Mouse (Mus musculus) inflammation-experienced regulatory T-cells, adult 6 months (primary cell): Measurements from ENCODE around the gene Abo. TPM values are rescaled to one million over a fixed set of nuclear protein-coding genes. Genes with fewer than 3 reads are reported as not detected.

Experiments
- ATAC-seq: one replicate; pipeline ENCODE4 v1.8.0; 2017
- polyA plus RNA-seq, 3 experiments: library from polyadenylated mRNA; unstranded; fragments of 100-300 nt; shearing (Covaris generic); gene quantifications; one replicate each; pipeline ENCODE4 v1.2.1; 2017

Abo gene
- polyA plus RNA-seq, 3 experiments from 2014 or later = not detected

DNA sequence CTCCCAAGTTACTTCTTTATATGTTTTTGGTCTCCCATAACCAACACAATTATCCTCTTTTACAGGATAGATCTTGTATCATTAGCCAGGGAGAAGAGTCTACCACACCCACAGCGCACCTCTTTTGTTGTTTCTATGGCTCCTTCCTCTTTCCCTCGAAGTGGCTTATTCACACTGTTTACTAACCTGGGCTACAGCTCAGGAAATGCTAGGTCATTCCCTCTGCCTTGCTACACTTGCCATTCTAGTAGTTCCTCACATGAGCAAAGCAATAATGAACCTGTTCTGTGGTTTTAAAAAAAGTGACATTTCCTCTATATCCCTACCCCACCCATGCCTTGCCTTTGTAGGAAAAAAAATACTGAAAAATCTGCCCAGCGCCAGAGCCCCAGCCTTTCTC is 1.9 kb downstream of the Abo start:
- ATAC-seq = no peak

DNA sequence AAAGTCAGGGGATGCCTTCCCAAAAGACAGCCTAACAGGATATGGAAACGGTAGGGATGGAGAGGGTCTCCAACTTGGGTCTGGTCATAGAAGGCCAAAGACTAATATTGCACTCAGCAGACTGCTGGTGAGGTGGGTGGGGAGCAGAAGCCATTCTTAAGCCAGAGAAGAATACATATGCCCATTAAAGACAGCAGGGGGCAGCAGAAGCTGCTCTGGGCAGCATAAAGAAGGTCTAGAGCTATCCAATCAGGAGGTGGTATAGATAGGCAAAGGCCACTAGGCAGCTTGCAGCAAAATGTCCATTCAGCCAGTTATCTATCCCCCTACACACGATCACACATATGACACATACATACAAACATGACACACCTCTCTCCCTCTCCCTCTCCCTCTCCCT is 17.1 kb downstream of the Abo start:
- no peak for ATAC-seq

DNA sequence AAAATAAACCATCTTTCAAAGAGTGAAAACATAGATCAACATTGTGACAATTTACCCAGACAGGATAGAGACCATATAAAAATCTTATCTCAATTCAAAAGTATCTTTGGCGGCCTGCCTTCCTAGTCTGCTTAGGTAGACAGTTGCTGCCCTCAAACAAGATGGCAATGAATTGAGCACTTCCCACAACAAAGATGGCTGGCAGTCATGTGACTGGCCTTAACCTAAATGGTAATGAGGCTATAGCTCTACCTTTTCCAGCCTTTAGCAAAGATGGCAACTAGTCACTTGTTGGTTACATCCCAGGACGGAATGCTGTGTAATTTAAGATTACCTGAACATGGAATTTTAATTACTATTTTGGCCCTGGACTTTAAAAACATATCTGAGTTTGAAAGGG is 32.3 kb downstream of the Abo start:
- no peak for ATAC-seq

DNA sequence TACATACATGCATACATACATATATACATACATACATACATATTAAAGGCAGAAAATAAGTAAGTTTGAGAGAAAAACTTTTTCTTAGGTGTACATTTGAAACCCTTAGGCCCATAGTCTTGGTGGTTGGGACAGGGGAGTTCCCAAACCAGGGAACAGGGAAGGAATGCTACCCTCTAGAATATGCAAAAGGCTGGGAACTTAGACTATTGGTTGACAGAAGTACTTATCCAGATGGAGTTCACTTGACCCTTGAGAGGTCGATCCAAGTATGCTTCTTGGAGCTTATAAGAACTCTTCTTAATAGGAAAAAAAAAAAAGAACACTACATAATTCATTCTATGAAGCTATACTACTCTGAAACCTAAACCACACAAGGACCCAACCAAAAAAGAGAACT is 36.7 kb downstream of the Abo start:
- no peak for ATAC-seq

DNA sequence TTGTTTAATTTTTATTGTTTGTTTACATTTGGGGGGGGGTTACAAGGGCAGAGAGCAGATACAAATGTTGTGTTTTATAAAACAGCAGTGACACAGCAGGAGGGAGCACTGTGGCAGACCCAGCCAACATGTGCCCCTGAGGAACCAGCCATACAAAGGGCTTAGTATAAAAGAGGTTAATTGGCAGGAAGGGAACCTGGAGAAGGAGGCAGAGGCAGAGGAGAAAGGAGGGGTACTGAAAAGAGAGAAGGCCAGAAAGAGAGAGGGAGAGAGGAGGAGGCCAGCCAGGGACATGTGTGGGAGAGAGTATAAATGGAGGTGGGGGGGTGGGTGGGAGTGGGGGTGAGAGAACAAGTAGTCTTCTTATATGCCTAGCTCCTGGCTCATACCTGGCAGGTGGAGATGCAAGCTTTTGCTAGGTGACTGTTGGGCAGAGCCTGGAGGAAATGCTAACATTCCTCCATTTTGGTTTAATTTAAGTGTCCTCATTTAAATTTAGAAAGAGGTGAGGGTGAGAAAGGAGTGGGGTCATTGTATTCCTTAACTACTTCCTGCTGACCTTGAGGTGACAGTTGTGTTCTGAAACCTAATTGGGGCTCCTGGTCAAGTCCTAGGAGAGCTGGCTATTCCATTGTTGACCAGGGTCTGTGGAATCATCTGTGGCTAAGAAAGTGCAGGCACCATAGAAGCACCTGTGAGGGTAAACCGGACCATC is 37.4 kb downstream of the Abo start:
- no peak for ATAC-seq

Other genes starting within 250 kb of the Abo start
- gene Fam69b, start 236.5 kb downstream of the Abo start, polyA plus RNA-seq = 1 to 10 TPM; 1.2 to 4.2 (median 2.1) TPM
- gene Lcn4, start 193.7 kb downstream of the Abo start, polyA plus RNA-seq = under 1 TPM in 2 of 3 experiments, not detected in 1; 0.59 to 0.96 TPM
- gene Surf6, start 37.9 kb upstream of the Abo start, polyA plus RNA-seq = 10 to 100 TPM; 23.0 to 39.2 (median 33.5) TPM
- 10 to 100 TPM; 10.2 to 16.7 (median 11.1) TPM for gene Med22, start 45.7 kb upstream of the Abo start, polyA plus RNA-seq
- 1,000 to 10,000 TPM in 1 of 3 experiments, 100 to 1,000 TPM in 2; 540 to 1,152 (median 653) TPM for gene Rpl7a, start 45.8 kb upstream of the Abo start, polyA plus RNA-seq
- 10 to 100 TPM; 31.8 to 57.2 (median 52.2) TPM for gene Surf2, start 51.4 kb upstream of the Abo start, polyA plus RNA-seq
- 100 to 1,000 TPM; 110 to 139 (median 122) TPM for gene Surf1, start 51.6 kb upstream of the Abo start, polyA plus RNA-seq
- 100 to 1,000 TPM in 1 of 3 experiments, 10 to 100 TPM in 2; 80.1 to 102 (median 86.7) TPM for gene Surf4, start 68.9 kb upstream of the Abo start, polyA plus RNA-seq
- gene Stkld1, start 69.1 kb upstream of the Abo start, polyA plus RNA-seq = under 1 TPM; 0.16 to 0.36 (median 0.34) TPM
- gene Rexo4, start 99.4 kb upstream of the Abo start, polyA plus RNA-seq = 10 to 100 TPM; 45.9 to 63.8 (median 58.7) TPM
- gene Adamts13, start 108.4 kb upstream of the Abo start, polyA plus RNA-seq = not detected
- 10 to 100 TPM; 12.9 to 19.5 (median 17.3) TPM for gene Cacfd1, start 144.9 kb upstream of the Abo start, polyA plus RNA-seq
- gene Slc2a6, start 163.0 kb upstream of the Abo start, polyA plus RNA-seq = 1 to 10 TPM; 3.2 to 6.0 (median 3.5) TPM
- not detected for gene Mymk, start 207.2 kb upstream of the Abo start, polyA plus RNA-seq
- not detected for gene Adamtsl2, start 214.4 kb upstream of the Abo start, polyA plus RNA-seq